Mouse (Mus musculus) megakaryocyte, embryonic 14.5 days (primary cell): ENCODE measurements around the gene Sgce. TPM values are rescaled to one million over a fixed set of nuclear protein-coding genes. Genes with fewer than 3 reads are reported as not detected.

Experiments used
- H3K27me3 ChIP-seq: replicated peaks from 2 replicates; pipeline ENCODE3; 2012; ENCODE audit warnings: inconsistent platforms
- H3K36me3 ChIP-seq: replicated peaks from 2 replicates; pipeline ENCODE3; 2012; ENCODE audit warnings: low read length, inconsistent platforms, mixed read lengths
- H3K4me1 ChIP-seq: 2 replicates; pipeline ENCODE4 v1.6.1; 2012; ENCODE audit warnings: inconsistent platforms
- H3K4me3 ChIP-seq: replicated peaks from 2 replicates; pipeline ENCODE3; 2012; ENCODE audit warnings: moderate library complexity, mild to moderate bottlenecking, inconsistent platforms
- H3K9me3 ChIP-seq: 2 replicates; pipeline ENCODE4 v1.6.1; 2012; ENCODE audit warnings: inconsistent platforms
- FLI1 ChIP-seq: IDR thresholded peaks from 2 replicates; pipeline ENCODE4 v1.6.1; 2012; ENCODE audit warnings: low read length, inconsistent platforms, mixed read lengths
- GATA1 ChIP-seq: IDR thresholded peaks from 3 replicates; pipeline ENCODE4 v1.6.1; 2012; ENCODE audit warnings: mixed read lengths, low read length, inconsistent platforms, borderline replicate concordance
- polyA plus RNA-seq: library from polyadenylated mRNA; stranded (reverse); fragments of >175 nt; gene quantifications from 2 replicates; pipeline ENCODE4 v1.2.3, GENCODE M21; 2012; ENCODE audit warnings: low replicate concordance; ENCODE audit not compliant: insufficient read depth

The Sgce gene
- polyA plus RNA-seq, 1 experiment: 4.5 TPM

DNA sequence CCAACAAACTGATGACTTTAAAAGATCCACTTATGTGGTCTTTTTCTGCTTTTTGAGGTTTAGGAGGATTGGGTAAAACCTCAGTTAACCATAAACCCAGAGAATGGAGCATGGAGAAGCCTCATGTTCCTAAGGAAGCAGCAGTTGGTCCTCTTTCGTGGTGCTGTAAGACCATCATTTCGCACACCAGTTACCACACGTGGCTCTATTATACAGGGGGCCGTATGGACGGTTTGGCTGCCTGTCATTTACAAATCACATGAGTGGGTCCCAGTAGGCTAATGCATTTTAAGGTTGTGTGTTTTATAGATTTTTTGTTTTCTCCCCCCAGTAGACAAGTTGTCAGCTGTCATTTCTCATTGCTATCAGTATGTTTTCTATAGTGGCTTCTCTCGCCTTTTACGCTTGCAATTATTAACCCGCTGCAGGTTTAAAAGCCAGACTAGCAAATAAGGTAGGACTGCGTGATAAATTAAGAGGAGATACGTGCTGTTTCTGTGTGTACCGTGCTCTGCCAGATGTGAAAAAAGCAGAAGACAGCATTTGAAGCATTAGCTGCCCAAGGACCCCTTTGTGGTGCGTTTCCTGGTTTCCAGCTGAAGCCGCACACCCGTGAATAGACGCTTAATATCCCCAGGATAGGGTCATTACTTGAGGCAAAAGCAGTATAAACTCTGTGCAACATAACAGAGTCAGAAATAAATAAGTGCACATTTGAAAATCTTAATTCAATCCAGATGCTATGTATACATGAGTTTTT lies 22.8 kb downstream of the Sgce start:
- H3K4me1 ChIP-seq: peaks cover 29% of the 10 kb centered on the region
- no peak overlapping the region for H3K4me3 ChIP-seq
- no peaks in the 10 kb centered on the region for H3K27me3 ChIP-seq
- H3K9me3 ChIP-seq: no peaks in the 10 kb centered on the region
- H3K36me3 ChIP-seq: no peaks in the 10 kb centered on the region
- TF ChIP-seq GATA1 (no peak), FLI1 (no peak)

DNA sequence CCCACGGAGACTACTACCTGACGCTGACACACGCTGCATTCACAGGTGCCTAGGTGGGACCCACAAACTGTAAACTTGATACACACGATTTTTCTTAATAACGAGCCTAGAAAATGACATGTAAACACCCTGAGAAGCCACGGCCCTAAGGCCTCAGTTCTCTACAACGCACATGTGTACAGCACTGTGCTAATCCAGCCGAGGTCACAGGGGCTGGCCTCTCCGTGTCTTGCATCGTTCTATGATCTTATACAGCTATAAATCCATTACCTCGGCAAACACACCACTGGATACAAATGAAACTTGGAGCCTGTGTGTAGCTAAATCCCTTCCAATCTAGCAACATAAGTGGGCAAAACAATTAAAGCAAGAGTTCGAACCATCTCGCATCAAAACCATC lies 24.3 kb downstream of the Sgce start:
- H3K36me3 ChIP-seq: no peaks in the 10 kb centered on the region
- H3K27me3 ChIP-seq: no peaks in the 10 kb centered on the region
- no peaks in the 10 kb centered on the region for H3K9me3 ChIP-seq
- TF ChIP-seq FLI1 (no peak), GATA1 (no peak)
- H3K4me1 ChIP-seq: peaks cover 20% of the 10 kb centered on the region
- no peak overlapping the region for H3K4me3 ChIP-seq

DNA sequence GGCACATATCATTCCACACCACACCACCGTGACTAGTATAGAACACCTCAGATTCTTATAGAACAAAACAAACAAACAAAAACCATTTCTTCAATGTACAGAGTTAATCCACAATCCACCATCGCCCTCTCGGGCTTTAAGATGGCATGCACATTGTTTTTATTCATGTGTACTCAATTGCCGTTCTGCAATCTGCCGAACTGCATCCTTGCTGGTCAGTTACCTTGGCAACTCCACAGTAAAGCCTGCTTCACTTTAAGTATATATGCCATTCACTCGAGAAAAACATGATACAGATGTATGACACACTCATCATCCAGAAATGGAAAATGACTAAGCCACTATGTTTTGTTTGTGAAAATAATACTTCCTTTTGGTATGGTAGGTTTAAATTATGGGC lies 24.9 kb downstream of the Sgce start:
- Histone ChIP-seq H3K36me3 (no peaks in the 10 kb centered on the region), H3K4me3 (no peak overlapping the region), H3K9me3 (no peaks in the 10 kb centered on the region), H3K4me1 (peaks cover 17% of the 10 kb centered on the region), H3K27me3 (no peaks in the 10 kb centered on the region)
- no peak for TF ChIP-seq FLI1
- no peak for TF ChIP-seq GATA1

DNA sequence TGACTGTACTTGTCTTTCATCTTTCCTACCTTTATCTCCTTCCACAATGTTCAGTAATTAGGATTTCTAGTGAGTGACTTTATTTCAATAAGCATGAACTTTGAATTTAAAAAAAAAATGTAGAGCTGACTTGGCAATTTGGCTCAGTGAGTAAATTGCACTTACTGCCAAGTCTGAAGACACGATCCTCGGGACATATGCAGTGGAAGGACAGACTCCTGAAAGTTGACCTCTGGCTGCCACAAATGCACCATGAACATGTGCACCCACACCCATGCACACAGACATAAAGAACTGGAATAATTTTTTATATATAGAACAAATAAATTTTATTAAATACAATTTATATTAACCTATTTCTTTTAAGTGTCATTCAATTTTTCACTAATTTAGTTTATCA lies 29.7 kb downstream of the Sgce start:
- H3K4me3 ChIP-seq: no peak overlapping the region
- H3K4me1 ChIP-seq: peaks cover 16% of the 10 kb centered on the region
- TF ChIP-seq FLI1 (no peak), GATA1 (no peak)
- H3K36me3 ChIP-seq: no peaks in the 10 kb centered on the region
- H3K27me3 ChIP-seq: no peaks in the 10 kb centered on the region
- no peaks in the 10 kb centered on the region for H3K9me3 ChIP-seq

DNA sequence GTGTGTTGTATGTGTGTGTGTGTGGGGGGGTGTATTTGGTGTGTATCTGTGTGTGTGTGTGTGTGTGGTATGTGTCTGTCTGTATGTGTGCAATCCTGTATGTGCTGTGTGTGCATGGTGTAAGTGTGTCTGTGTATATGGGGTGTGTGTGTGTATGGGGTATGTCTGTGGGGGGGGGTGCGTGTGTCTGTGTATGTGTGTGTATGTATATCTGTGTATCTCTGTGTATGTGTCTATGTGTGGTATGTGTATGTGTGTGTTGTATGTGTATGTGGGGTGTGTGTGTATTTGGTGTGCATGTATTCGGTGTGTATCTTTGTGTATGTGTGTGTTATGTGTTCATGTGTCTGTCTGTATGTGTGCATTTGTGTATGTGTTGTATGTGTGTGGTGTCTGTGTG lies 30.8 kb downstream of the Sgce start:
- peaks cover 13% of the 10 kb centered on the region for H3K4me1 ChIP-seq
- no peaks in the 10 kb centered on the region for H3K9me3 ChIP-seq
- TF ChIP-seq GATA1 (no peak), FLI1 (no peak)
- H3K36me3 ChIP-seq: no peaks in the 10 kb centered on the region
- no peaks in the 10 kb centered on the region for H3K27me3 ChIP-seq
- H3K4me3 ChIP-seq: no peak overlapping the region

DNA sequence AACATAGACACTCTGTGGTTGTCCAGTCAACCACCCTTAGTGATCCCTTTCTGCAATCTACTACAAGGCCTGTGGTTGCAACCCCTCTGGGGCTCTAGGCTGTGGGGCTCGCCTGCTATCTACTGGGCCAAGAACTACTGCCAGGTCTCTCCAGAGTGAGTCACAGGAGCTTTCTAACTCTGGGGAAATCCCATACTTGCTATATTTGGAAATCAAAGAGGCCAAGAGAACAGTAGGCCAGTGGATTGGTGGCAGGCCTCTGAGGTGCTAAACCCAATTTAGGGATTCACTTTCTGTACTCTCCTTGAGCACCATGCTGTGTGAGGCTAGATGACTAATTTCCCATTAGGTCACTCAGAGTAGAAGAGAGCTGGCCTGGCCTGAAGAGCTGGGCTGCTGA lies 38.0 kb downstream of the Sgce start:
- peaks cover 24% of the 10 kb centered on the region for H3K4me1 ChIP-seq
- no peaks in the 10 kb centered on the region for H3K9me3 ChIP-seq
- no peak overlapping the region for H3K4me3 ChIP-seq
- no peaks in the 10 kb centered on the region for H3K27me3 ChIP-seq
- TF ChIP-seq FLI1: no peak
- TF ChIP-seq GATA1: no peak
- no peaks in the 10 kb centered on the region for H3K36me3 ChIP-seq

DNA sequence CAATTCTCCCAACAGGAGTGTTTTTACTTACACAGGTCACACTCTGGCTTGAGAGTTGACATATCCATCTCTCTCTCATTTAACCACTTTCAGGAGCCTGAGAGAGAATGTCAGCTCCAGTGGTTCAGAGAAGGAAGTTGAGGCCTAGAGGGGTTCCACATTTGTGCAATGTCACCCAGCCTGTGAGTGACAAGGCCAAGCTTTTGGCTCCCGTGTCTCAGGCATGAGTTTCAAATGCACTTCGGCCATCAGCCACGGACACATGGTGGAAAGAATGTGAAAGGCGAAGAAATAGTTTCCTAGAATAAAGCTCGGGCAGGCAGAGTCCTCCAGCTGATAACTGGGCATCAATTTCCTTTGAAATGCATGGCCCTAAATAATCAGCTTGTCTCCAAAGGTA lies 40.6 kb downstream of the Sgce start:
- Histone ChIP-seq H3K36me3 (peaks cover 12% of the 10 kb centered on the region), H3K4me3 (no peak overlapping the region), H3K4me1 (peaks cover 28% of the 10 kb centered on the region), H3K27me3 (no peaks in the 10 kb centered on the region), H3K9me3 (no peaks in the 10 kb centered on the region)
- TF ChIP-seq FLI1 (no peak), GATA1 (no peak)

DNA sequence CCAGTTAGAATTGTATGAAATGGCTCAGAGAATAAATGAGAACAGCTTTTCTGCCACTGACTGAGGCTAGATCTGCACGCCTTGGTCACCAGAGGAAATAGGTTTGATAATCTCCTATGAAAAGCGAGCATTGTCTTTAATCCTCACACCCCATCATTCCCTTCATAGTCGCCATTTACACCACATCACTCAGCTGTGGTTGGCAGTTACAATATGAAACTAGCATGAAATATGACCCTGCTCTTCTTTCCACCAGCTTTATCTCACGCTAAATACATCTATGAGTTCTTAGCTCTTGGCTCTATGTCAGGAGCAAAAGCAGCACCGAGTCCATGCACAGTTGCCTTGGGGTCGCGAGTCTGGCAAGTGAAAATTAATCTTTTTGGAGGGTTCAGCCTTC lies 43.1 kb downstream of the Sgce start:
- Histone ChIP-seq H3K4me3 (no peak overlapping the region), H3K27me3 (no peaks in the 10 kb centered on the region), H3K36me3 (peaks cover 12% of the 10 kb centered on the region), H3K9me3 (no peaks in the 10 kb centered on the region), H3K4me1 (peaks cover 22% of the 10 kb centered on the region)
- TF ChIP-seq GATA1 (no peak), FLI1 (no peak)

DNA sequence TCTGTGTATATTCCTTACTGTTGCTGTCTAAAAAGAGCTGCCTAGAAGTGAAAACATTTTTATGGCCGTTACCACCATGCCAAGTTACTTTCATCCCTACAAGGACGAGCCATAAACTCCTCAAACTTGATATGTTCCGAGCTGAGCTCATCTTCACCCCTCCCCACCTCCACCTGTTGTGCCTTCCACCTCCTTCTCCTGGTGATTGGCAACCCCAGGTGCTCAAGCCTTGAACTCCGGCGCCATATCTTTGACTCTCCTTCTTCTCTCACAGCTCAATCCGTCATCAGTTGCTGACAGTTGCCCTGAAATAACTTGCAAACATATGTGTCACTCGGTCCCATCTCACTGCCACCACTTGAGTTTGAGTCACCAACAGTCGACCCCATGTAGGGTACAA lies 45.4 kb downstream of the Sgce start:
- peaks cover 16% of the 10 kb centered on the region for H3K4me1 ChIP-seq
- H3K4me3 ChIP-seq: no peak overlapping the region
- no peaks in the 10 kb centered on the region for H3K9me3 ChIP-seq
- no peaks in the 10 kb centered on the region for H3K27me3 ChIP-seq
- TF ChIP-seq FLI1 (no peak), GATA1 (no peak)
- peaks cover 12% of the 10 kb centered on the region for H3K36me3 ChIP-seq

DNA sequence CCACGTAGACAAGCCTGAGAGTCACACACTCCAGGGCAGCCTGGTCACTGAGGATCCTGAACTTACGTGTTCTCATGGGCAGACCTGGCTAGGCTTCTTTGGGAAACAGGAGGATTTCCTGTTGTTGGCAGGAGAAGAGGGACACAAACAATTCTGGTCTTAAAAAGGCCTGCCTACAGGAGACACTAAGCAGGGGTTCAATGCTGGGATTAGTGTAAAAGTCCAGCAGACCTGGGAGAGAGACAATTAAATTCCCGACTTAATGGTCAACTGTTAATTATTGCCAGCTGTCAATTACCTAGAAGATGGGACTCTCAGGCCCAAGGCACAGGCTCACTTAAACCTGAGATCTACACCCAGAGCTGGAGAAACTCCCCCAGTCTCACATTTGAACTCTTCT lies 51.2 kb downstream of the Sgce start:
- no peaks in the 10 kb centered on the region for H3K4me1 ChIP-seq
- TF ChIP-seq GATA1 (no peak), FLI1 (no peak)

More for the DNA sequence above, 51.2 kb downstream of the Sgce start:
- Histone ChIP-seq H3K4me3 (no peak overlapping the region), H3K27me3 (no peaks in the 10 kb centered on the region), H3K36me3 (peaks cover 18% of the 10 kb centered on the region), H3K9me3 (no peaks in the 10 kb centered on the region)
